Comparison of ENCODE assay signal across 8 mouse cellular contexts in genomic region chr9:108648611-108649560, GRCm38 (mm10). TPM values are rescaled to one million over a fixed set of nuclear protein-coding genes. Genes with fewer than 3 reads are reported as not detected.
DNase-seq lines count a peak whose midpoint lies in the region; ATAC-seq and TF ChIP-seq lines count a peak whose summit lies in the region.

Arih2 (minus strand) TSS chr9:108649386.

- no peak for TF ChIP-seq CTCF in ES-Bruce4 (IDR thresholded peaks at IDR 0.05; ENCODE audit: low read depth, low read length)

- peak; percentile 97 for ATAC-seq in cerebellum, adult (ENCODE audit: insufficient number of reproducible peaks, low FRiP score, low TSS enrichment)
- ATAC-seq in forebrain, embryonic 14.5 days = peak; percentile 100
- peak; percentile 99 for ATAC-seq in neural tube, embryonic 15.5 days (ENCODE audit: low FRiP score)

- H3K9me3 ChIP-seq in ES-Bruce4 (replicated peaks; ENCODE audit: control insufficient read depth, insufficient read depth, low read length, poor library complexity, severe bottlenecking) = no peaks in the 10 kb centered on the region
- H3K9me3 ChIP-seq in forebrain, embryonic 14.5 days (replicated peaks; ENCODE audit: control insufficient read depth, low read length) = no peaks in the 10 kb centered on the region
- H3K9me3 ChIP-seq in neural tube, embryonic 15.5 days (replicated peaks) = no peaks in the 10 kb centered on the region

- H3K4me3 ChIP-seq in ES-Bruce4 (ENCODE audit: low read depth, low read length) = peak within 1 kb of the TSS; percentile 94
- peak within 1 kb of the TSS; percentile 98 for H3K4me3 ChIP-seq in forebrain, embryonic 14.5 days (ENCODE audit: low read depth, low read length)
- peak within 1 kb of the TSS; percentile 99 for H3K4me3 ChIP-seq in neural tube, embryonic 15.5 days (replicated peaks)

- peak; percentile 97 for DNase-seq in forebrain, embryonic 14.5 days (ENCODE audit: low spot score)
- peak; percentile 92 to 95 for DNase-seq in heart, postnatal 14 days
- peak; percentile 91 for DNase-seq in layer of hippocampus, adult 11-12 months (ENCODE audit: low spot score)
- DNase-seq in lung, adult 18-20 months = peak; percentile 93 to 94
- DNase-seq in testis, postnatal 14 days (ENCODE audit: low spot score) = peak; percentile 92

- peak within 1 kb of the TSS; percentile 95 for H3K9ac ChIP-seq in ES-Bruce4 (ENCODE audit: low read depth, poor library complexity, severe bottlenecking)
- H3K9ac ChIP-seq in forebrain, embryonic 14.5 days (ENCODE audit: low read length) = peak within 1 kb of the TSS; percentile 91
- peak within 1 kb of the TSS; percentile 83 for H3K9ac ChIP-seq in neural tube, embryonic 15.5 days (replicated peaks)

- peaks cover 4% of the 10 kb centered on the region for H3K4me1 ChIP-seq in ES-Bruce4 (ENCODE audit: control insufficient read depth, insufficient read depth, low read length)
- peaks cover 12% of the 10 kb centered on the region for H3K4me1 ChIP-seq in forebrain, embryonic 14.5 days (ENCODE audit: control insufficient read depth, insufficient read depth, low read length)
- peaks cover 26% of the 10 kb centered on the region for H3K4me1 ChIP-seq in neural tube, embryonic 15.5 days

- intact Hi-C loops in heart, postnatal 14 days (cut with DNase I) = loop anchor here (5.0 kb wide), 1 partner anchor 52 kb away; the partner anchor contains the start of gene P4htm

- peak; percentile 56 for TF ChIP-seq POLR2A in ES-Bruce4 (IDR thresholded peaks at IDR 0.05; ENCODE audit: insufficient read depth, low read length)

- under 1% methylated on average over 103 of the region's 112 CpGs for WGBS in forebrain, embryonic 14.5 days
- WGBS in neural tube, embryonic 15.5 days = under 1% methylated on average over 105 of the region's 112 CpGs

- no peaks in the 10 kb centered on the region for H3K27me3 ChIP-seq in ES-Bruce4 (ENCODE audit: control insufficient read depth, insufficient read depth, low read length, poor library complexity, severe bottlenecking)
- H3K27me3 ChIP-seq in forebrain, embryonic 14.5 days (replicated peaks; ENCODE audit: control insufficient read depth, insufficient read depth, low read length) = no peaks in the 10 kb centered on the region
- no peaks in the 10 kb centered on the region for H3K27me3 ChIP-seq in neural tube, embryonic 15.5 days (replicated peaks)

- peak within 1 kb of the TSS; percentile 94 for H3K4me2 ChIP-seq in forebrain, embryonic 14.5 days (ENCODE audit: low read length)
- H3K4me2 ChIP-seq in neural tube, embryonic 15.5 days = peak within 1 kb of the TSS; percentile 88

- peaks cover 13% of the 10 kb centered on the region for H3K36me3 ChIP-seq in ES-Bruce4 (ENCODE audit: control insufficient read depth, insufficient read depth, low read length, poor library complexity, severe bottlenecking)
- H3K36me3 ChIP-seq in forebrain, embryonic 14.5 days (ENCODE audit: control insufficient read depth, insufficient read depth, low read length) = 0 out of 2 replicates have a peak, but pooled peaks cover 2% of the 10 kb centered on the region
- no peaks in the 10 kb centered on the region for H3K36me3 ChIP-seq in neural tube, embryonic 15.5 days

- 0 out of 2 replicates have a peak, but pooled peaks have one; percentile 28 for TF ChIP-seq EP300 in ES-Bruce4 (IDR thresholded peaks at IDR 0.05; ENCODE audit: insufficient read depth, low read depth, low read length)

- H3K27ac ChIP-seq in ES-Bruce4 (ENCODE audit: insufficient read depth, low read length) = peak within 1 kb of the TSS; percentile 64
- peak within 1 kb of the TSS; percentile 84 for H3K27ac ChIP-seq in forebrain, embryonic 14.5 days (ENCODE audit: low read depth, low read length)
- peak within 1 kb of the TSS; percentile 92 for H3K27ac ChIP-seq in neural tube, embryonic 15.5 days (replicated peaks)

RNA-seq across cellular contexts. Expression of gene Arih2, which starts in this region (rescaled TPM):
- 131 and 133 TPM in 2 replicates for polyA plus RNA-seq in ES-Bruce4 (2011; ENCODE audit: insufficient read depth, insufficient read length, low read depth, missing spikeins)
- polyA plus RNA-seq in forebrain, embryonic 14.5 days (2014; fragmentation: Nextera tagmentation; extraction: Ambion mirVana) = 37.5 and 42.4 TPM in 2 replicates
- total RNA-seq in heart, postnatal 14 days (2021) = 10 to 100 TPM; 47.7 to 48.0 TPM
- polyA plus RNA-seq in neural tube, embryonic 15.5 days (2015; fragmentation: Nextera tagmentation; extraction: Ambion mirVana) = 44.4 and 47.3 TPM in 2 replicates

Comparison
In these comparisons a context has a peak if more than half of its experiments do, and no peak if none do; other contexts are left out.
1. Peak in every context shown above with its lines: DNase-seq, ATAC-seq, H3K4me3 ChIP-seq and H3K27ac ChIP-seq.